Mouse (Mus musculus): ENCODE measurements around the gene Pmm2. TPM values are rescaled to one million over a fixed set of nuclear protein-coding genes. Genes with fewer than 3 reads are reported as not detected.

The Pmm2 gene
- polyA plus RNA-seq, 1 experiment = 58.5 TPM

DNA sequence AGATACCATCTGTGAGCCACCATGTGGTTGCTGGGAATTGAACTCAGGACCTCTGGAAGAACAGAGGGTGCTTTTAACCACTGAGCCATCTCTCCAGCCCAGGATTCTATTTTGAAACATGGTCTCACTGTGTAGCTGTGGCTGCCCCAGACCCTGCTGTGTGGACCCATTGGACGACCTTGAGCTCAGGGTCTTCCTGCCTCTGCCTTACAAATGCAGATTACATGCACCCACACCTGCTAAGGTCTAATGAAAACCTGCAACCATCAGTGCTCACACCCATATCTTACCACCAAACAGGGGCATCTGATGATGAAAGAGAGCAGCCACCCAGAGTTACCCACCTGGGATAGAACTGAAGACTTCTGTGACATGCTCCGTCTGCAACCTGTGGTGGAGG is 18.8 kb downstream of the Pmm2 start:
- Histone ChIP-seq H3K4me3 (ENCODE audit: control insufficient read depth, low read depth, low read length) (no peak overlapping the region), H3K4me1 (ENCODE audit: control insufficient read depth, insufficient read depth, low read length) (no peaks in the 10 kb centered on the region), H3K27ac (ENCODE audit: control insufficient read depth, insufficient read depth, low read depth, low read length) (no peak overlapping the region), H3K36me3 (ENCODE audit: control insufficient read depth, insufficient read depth, low read length) (peaks cover 2% of the 10 kb centered on the region), H3K27me3 (ENCODE audit: control insufficient read depth, insufficient read depth, low read length) (no peaks in the 10 kb centered on the region)
- TF ChIP-seq CTCF (IDR thresholded peaks at IDR 0.05; ENCODE audit: control insufficient read depth, insufficient read depth, insufficient replicate concordance, low read depth, low read length) (no peak), POLR2A (IDR thresholded peaks at IDR 0.05; ENCODE audit: control insufficient read depth, low read depth, low read length) (no peak)

DNA sequence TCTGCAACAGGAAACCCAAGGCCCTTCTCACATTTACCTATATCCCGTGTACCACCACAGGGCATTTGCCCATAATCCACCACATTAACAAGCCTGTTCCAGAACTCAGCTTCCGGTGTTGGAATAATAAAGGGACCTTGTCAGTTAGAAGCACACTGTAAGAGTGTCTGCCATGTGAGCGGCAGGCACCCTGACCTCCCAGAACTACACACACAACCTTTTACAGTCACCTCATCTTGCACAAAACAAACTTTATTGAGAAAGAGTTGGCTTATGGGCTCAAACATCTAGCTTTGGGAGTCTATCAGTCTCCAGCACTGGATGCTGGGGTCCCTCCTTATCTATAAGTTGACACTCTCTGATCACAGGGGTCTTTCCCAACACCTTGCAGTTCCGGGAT is 20.9 kb downstream of the Pmm2 start:
- Histone ChIP-seq H3K4me1 (ENCODE audit: control insufficient read depth, insufficient read depth, low read length) (no peaks in the 10 kb centered on the region), H3K27me3 (ENCODE audit: control insufficient read depth, insufficient read depth, low read length) (no peaks in the 10 kb centered on the region), H3K27ac (ENCODE audit: control insufficient read depth, insufficient read depth, low read depth, low read length) (no peak overlapping the region), H3K36me3 (ENCODE audit: control insufficient read depth, insufficient read depth, low read length) (peaks cover 2% of the 10 kb centered on the region; the same call in 1 of the 2 replicates), H3K4me3 (ENCODE audit: control insufficient read depth, low read depth, low read length) (no peak overlapping the region)
- TF ChIP-seq POLR2A (IDR thresholded peaks at IDR 0.05; ENCODE audit: control insufficient read depth, low read depth, low read length) (no peak), CTCF (IDR thresholded peaks at IDR 0.05; ENCODE audit: control insufficient read depth, insufficient read depth, insufficient replicate concordance, low read depth, low read length) (no peak)

- Histone ChIP-seq H3K4me3 (ENCODE audit: control insufficient read depth, low read depth, low read length) (no peak overlapping the region), H3K4me1 (ENCODE audit: control insufficient read depth, insufficient read depth, low read length) (no peaks in the 10 kb centered on the region), H3K27me3 (ENCODE audit: control insufficient read depth, insufficient read depth, low read length) (no peaks in the 10 kb centered on the region), H3K27ac (ENCODE audit: control insufficient read depth, insufficient read depth, low read depth, low read length) (no peak overlapping the region), H3K36me3 (ENCODE audit: control insufficient read depth, insufficient read depth, low read length) (peaks cover 2% of the 10 kb centered on the region; the same call in 1 of the 2 replicates)
- TF ChIP-seq POLR2A (IDR thresholded peaks at IDR 0.05; ENCODE audit: control insufficient read depth, low read depth, low read length) = no peak
- TF ChIP-seq CTCF (IDR thresholded peaks at IDR 0.05; ENCODE audit: control insufficient read depth, insufficient read depth, insufficient replicate concordance, low read depth, low read length) = no peak
Observed at GRCm38 (mm10) chr16:8658764-8659163, 21.3 kb downstream of the Pmm2 start.

GRCm38 (mm10) chr16:8663022-8663421 is 25.5 kb downstream of the Pmm2 start:
- Histone ChIP-seq H3K36me3 (ENCODE audit: control insufficient read depth, insufficient read depth, low read length) (no peaks in the 10 kb centered on the region), H3K27ac (ENCODE audit: control insufficient read depth, insufficient read depth, low read depth, low read length) (no peak overlapping the region), H3K4me1 (ENCODE audit: control insufficient read depth, insufficient read depth, low read length) (peaks cover 10% of the 10 kb centered on the region), H3K4me3 (ENCODE audit: control insufficient read depth, low read depth, low read length) (peak overlapping the region; percentile 30), H3K27me3 (ENCODE audit: control insufficient read depth, insufficient read depth, low read length) (no peaks in the 10 kb centered on the region)
- TF ChIP-seq POLR2A (IDR thresholded peaks at IDR 0.05; ENCODE audit: control insufficient read depth, low read depth, low read length) = no peak

- no peaks in the 10 kb centered on the region for H3K36me3 ChIP-seq (ENCODE audit: control insufficient read depth, insufficient read depth, low read length)
- H3K27ac ChIP-seq (ENCODE audit: control insufficient read depth, insufficient read depth, low read depth, low read length) = no peak overlapping the region
- H3K4me1 ChIP-seq (ENCODE audit: control insufficient read depth, insufficient read depth, low read length) = peaks cover 10% of the 10 kb centered on the region
- peak overlapping the region; percentile 70 for H3K4me3 ChIP-seq (ENCODE audit: control insufficient read depth, low read depth, low read length)
- TF ChIP-seq CTCF (IDR thresholded peaks at IDR 0.05; ENCODE audit: control insufficient read depth, insufficient read depth, insufficient replicate concordance, low read depth, low read length) (no peak), POLR2A (IDR thresholded peaks at IDR 0.05; ENCODE audit: control insufficient read depth, low read depth, low read length) (no peak)
- no peaks in the 10 kb centered on the region for H3K27me3 ChIP-seq (ENCODE audit: control insufficient read depth, insufficient read depth, low read length)
Observed at GRCm38 (mm10) chr16:8663606-8664539, 26.4 kb downstream of the Pmm2 start.

- no peaks in the 10 kb centered on the region for H3K27me3 ChIP-seq (ENCODE audit: control insufficient read depth, insufficient read depth, low read length)
- H3K4me3 ChIP-seq (ENCODE audit: control insufficient read depth, low read depth, low read length) = peak overlapping the region; percentile 70
- H3K36me3 ChIP-seq (ENCODE audit: control insufficient read depth, insufficient read depth, low read length) = no peaks in the 10 kb centered on the region
- H3K4me1 ChIP-seq (ENCODE audit: control insufficient read depth, insufficient read depth, low read length) = peaks cover 10% of the 10 kb centered on the region
- TF ChIP-seq POLR2A (IDR thresholded peaks at IDR 0.05; ENCODE audit: control insufficient read depth, low read depth, low read length) (no peak), CTCF (IDR thresholded peaks at IDR 0.05; ENCODE audit: control insufficient read depth, insufficient read depth, insufficient replicate concordance, low read depth, low read length) (no peak)
- H3K27ac ChIP-seq (ENCODE audit: control insufficient read depth, insufficient read depth, low read depth, low read length) = no peak overlapping the region
Observed at GRCm38 (mm10) chr16:8665367-8665766, 27.9 kb downstream of the Pmm2 start.

- no peaks in the 10 kb centered on the region for H3K36me3 ChIP-seq (ENCODE audit: control insufficient read depth, insufficient read depth, low read length)
- H3K27ac ChIP-seq (ENCODE audit: control insufficient read depth, insufficient read depth, low read depth, low read length) = peak overlapping the region; percentile 67
- TF ChIP-seq CTCF (IDR thresholded peaks at IDR 0.05; ENCODE audit: control insufficient read depth, insufficient read depth, insufficient replicate concordance, low read depth, low read length) (no peak), POLR2A (IDR thresholded peaks at IDR 0.05; ENCODE audit: control insufficient read depth, low read depth, low read length) (peak; percentile 56)
- H3K27me3 ChIP-seq (ENCODE audit: control insufficient read depth, insufficient read depth, low read length) = no peaks in the 10 kb centered on the region
- H3K4me1 ChIP-seq (ENCODE audit: control insufficient read depth, insufficient read depth, low read length) = peaks cover 13% of the 10 kb centered on the region
- peak overlapping the region; percentile 70 for H3K4me3 ChIP-seq (ENCODE audit: control insufficient read depth, low read depth, low read length)
Observed at GRCm38 (mm10) chr16:8666452-8666851, 29.0 kb downstream of the Pmm2 start.
